Mouse (Mus musculus) C2C12 (cell line): ENCODE results near the gene Sppl2b.

Experiments
- CEBPB ChIP-seq: IDR thresholded peaks from one replicate; pipeline ENCODE4 v1.6.1; 2011; ENCODE audit warnings: low read depth, mild to moderate bottlenecking, control low read depth, moderate library complexity
- CTCF ChIP-seq: IDR thresholded peaks from one replicate; pipeline ENCODE4 v1.5.1; 2011; ENCODE audit not compliant: control insufficient read depth, insufficient read depth, insufficient read length
- FOSL1 ChIP-seq: IDR thresholded peaks from one replicate; pipeline ENCODE4 v1.8.0; 2011; ENCODE audit warnings: mild to moderate bottlenecking, low read length; ENCODE audit not compliant: poor library complexity, insufficient read depth, severe bottlenecking
- MAX ChIP-seq: IDR thresholded peaks from one replicate; pipeline ENCODE4 v1.6.1; 2011; ENCODE audit warnings: mild to moderate bottlenecking, control low read depth
- MYOD1 ChIP-seq: IDR thresholded peaks from one replicate; pipeline ENCODE4 v1.6.1; 2011; ENCODE audit warnings: low read depth; ENCODE audit not compliant: control insufficient read depth, insufficient read length
- MYOG ChIP-seq: IDR thresholded peaks from one replicate; pipeline ENCODE4 v1.6.1; 2011; ENCODE audit not compliant: control insufficient read depth, insufficient read length; ENCODE audit errors: extremely low read depth
- USF1 ChIP-seq: IDR thresholded peaks from one replicate; pipeline ENCODE4 v1.6.1; 2011; ENCODE audit warnings: low read depth, mild to moderate bottlenecking, control low read depth, moderate library complexity

DNA sequence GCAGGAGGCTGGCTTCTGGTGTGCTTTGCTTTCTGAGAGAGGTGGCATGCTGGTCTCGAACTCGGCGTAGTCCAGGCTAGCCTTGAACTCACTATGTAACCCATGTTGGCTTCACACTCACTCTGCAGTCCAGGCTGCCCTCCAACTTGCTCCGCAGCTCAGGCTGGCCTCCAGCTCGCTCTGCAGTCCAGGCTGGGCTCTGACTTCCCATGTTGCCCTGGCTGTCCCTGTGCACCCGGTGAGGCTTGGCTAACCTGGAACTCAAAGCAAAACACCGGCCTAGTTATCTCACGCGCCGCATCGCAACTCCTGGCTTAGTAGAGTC is 636 bp downstream of the Sppl2b start:
- TF ChIP-seq CTCF, result no peak
- no peak for TF ChIP-seq USF1
- TF ChIP-seq MYOG, result no peak
- TF ChIP-seq MAX, result no peak
- TF ChIP-seq CEBPB, result no peak
- TF ChIP-seq MYOD1, result no peak
- TF ChIP-seq FOSL1, result no peak
